Mouse (Mus musculus) CH12F3 (cell line): Measurements from ENCODE around the gene Zkscan16.

Experiments
- in situ Hi-C: fragments of 300-500 bp; cut with MboI; formaldehyde crosslinking; loops from 2 replicates; pipeline ENCODE4 v1.14.3; 2020; ENCODE audit warnings: low sequenced_read_pairs

The Zkscan16 gene

GRCm38 (mm10) chr4:58998688-58999087 lies 55.3 kb downstream of the Zkscan16 start:
- in situ Hi-C loops: no loop called here

DNA sequence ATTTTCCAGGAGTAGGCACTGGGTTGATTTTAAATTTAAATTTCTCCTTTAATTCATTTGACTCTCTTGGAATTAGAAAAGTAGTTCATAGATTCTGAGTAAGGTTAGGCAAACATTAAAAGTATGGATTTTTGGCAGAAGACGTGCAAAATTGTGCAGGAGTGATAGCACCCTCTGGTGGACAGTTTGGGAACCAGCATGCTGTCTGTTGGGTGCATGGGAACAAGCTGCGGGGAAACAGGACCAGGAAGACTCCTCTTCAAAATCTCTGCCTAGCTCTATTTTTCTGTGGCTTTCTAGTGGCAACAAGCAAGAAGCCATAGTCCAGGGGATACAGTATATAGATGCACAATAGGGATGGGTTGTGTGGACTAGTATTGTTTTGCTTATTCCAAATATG lies 56.3 kb downstream of the Zkscan16 start:
- in situ Hi-C loops: no loop called here

DNA sequence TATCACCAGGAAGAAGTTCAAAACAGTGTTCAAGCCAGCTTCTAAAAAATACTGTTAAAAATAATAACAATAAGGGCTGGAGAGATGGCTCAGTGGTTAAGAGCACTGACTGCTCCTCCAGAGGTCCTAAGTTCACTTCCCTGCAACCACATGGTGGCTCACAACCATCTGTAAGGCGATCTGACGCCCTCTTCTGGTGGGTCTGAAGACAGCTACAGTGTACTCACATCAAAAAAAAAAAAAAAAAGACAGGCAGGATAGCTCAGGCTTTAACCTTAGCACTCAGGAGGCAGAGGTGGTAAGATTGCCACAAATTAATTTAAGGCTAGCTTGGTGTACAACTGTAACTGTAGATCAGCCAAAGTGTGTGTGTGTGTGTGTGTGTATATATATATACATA lies 57.2 kb downstream of the Zkscan16 start:
- in situ Hi-C loops: no loop called here

GRCm38 (mm10) chr4:59002948-59003805 lies 59.7 kb downstream of the Zkscan16 start, which contains the start of gene Gm20503:
Gene Gm20503 (plus strand): TSS chr4:59003210.
- in situ Hi-C loops: no loop called here

- in situ Hi-C loops: no loop called here
These were observed 60.4 kb downstream of the Zkscan16 start for GRCm38 (mm10) chr4:59003806-59004200.

- in situ Hi-C loops: no loop called here
These were observed 62.8 kb downstream of the Zkscan16 start for GRCm38 (mm10) chr4:59006211-59006610.

- in situ Hi-C loops: no loop called here
These were observed 63.6 kb downstream of the Zkscan16 start for GRCm38 (mm10) chr4:59007016-59007415.
